Mouse (Mus musculus) midbrain, embryonic 11.5 days (tissue): ENCODE data around the gene Amn1. TPM values are rescaled to one million over a fixed set of nuclear protein-coding genes. Genes with fewer than 3 reads are reported as not detected.
"Not testable (repeated sequence)": the region's sequence is repeated elsewhere in the genome, so short reads cannot be mapped to it uniquely, and the experiment has no call there.

Source experiments
- ATAC-seq: fragments of 200-750 bp; cut with Nextera tagmentation; 2 replicates; pipeline ENCODE4 v1.8.0; 2017; ENCODE audit warnings: moderate TSS enrichment, moderate library complexity; ENCODE audit not compliant: low FRiP score
- DNase-seq: peaks from one replicate; pipeline ENCODE4 v3.0.0; 2015; ENCODE audit warnings: low spot score; ENCODE audit errors: missing footprints
- H3K27ac ChIP-seq: fragments of 300-500 bp; sonication (generic); 2 replicates; pipeline ENCODE4 v1.5.1; 2014; ENCODE audit warnings: low read depth, low read length
- H3K27me3 ChIP-seq: fragments of 300-500 bp; sonication (generic); 2 replicates; pipeline ENCODE4 v1.6.1; 2014; ENCODE audit warnings: mild to moderate bottlenecking, low read length, moderate library complexity, mixed read lengths; ENCODE audit not compliant: control insufficient read depth, insufficient read depth
- H3K36me3 ChIP-seq: fragments of 300-500 bp; sonication (generic); 2 replicates; pipeline ENCODE4 v1.6.1; 2014; ENCODE audit warnings: mild to moderate bottlenecking, low read length, moderate library complexity, mixed read lengths; ENCODE audit not compliant: control insufficient read depth, insufficient read depth
- H3K4me1 ChIP-seq: fragments of 300-500 bp; sonication (generic); 2 replicates; pipeline ENCODE4 v1.6.1; 2014; ENCODE audit warnings: low read length; ENCODE audit not compliant: control insufficient read depth, insufficient read depth
- H3K4me2 ChIP-seq: fragments of 300-500 bp; sonication (generic); 2 replicates; pipeline ENCODE4 v1.6.1; 2014; ENCODE audit warnings: mild to moderate bottlenecking, moderate library complexity
- H3K4me3 ChIP-seq: fragments of 300-500 bp; sonication (generic); 2 replicates; pipeline ENCODE4 v1.5.1; 2014; ENCODE audit warnings: low read depth, low read length
- H3K9ac ChIP-seq: fragments of 300-500 bp; sonication (generic); 2 replicates; pipeline ENCODE4 v1.6.1; 2014; ENCODE audit warnings: low read length
- H3K9me3 ChIP-seq: fragments of 300-500 bp; sonication (generic); 2 replicates; pipeline ENCODE4 v1.6.1; 2016; ENCODE audit warnings: low read length; ENCODE audit not compliant: control insufficient read depth
- WGBS: fragments of 180-500 bp; shearing (Covaris S2); extraction: QIAGEN DNeasy Blood & Tissue Kit; methylation state at CpG from one replicate; pipeline ENCODE4 v1.1.7; 2014; 5-methylcytosine and 5-hydroxymethylcytosine counted together
- polyA plus RNA-seq: library from polyadenylated mRNA; unstranded; fragments of >200 nt; fragmentation: Nextera tagmentation; extraction: Ambion mirVana; gene quantifications from 2 replicates; pipeline ENCODE4 v1.2.1, GENCODE M21; 2014

Amn1 gene
- 61.8 and 66.5 TPM in 2 replicates for polyA plus RNA-seq

DNA sequence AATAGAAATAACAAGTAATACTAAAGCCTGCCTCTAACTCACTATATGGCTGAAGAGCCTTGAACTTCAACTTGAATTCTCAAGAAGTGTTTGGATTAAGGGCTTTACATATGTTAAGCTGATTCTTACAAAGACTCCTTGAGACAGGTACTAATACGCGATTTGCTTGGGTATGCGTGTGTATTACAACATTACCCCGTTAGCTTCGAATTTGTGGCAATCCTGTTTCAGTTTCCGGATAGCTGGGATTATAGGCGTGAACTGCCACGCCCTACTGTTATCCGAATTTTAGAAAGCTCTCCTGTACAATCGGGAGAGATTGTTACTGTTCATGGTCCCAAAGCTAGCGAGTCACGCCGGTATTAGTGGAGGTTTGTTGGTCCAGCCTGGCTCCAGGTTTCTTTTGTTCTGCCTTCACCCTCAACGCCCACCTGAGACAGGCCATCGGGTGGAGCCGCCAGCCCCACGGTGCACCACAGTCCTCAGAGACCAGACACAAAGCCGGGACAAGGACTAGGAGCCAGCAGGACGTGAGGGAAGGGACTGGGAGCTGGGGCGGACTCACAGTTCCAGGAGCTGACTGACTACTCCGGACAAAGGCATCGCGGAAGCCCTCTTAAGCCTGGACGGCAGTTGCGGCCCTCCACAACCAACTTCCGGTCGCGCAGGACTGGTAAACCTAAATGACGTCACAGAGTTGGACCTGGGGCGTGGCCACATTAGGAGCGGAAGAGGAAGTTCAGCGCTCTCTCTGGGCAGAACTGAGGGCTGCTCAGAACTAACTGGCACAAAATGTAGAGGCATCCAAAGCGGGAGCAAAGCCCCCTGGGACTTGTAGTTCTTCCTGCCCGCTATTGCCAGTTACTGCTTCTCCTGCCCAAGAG lies at the start of gene Amn1:
Gene Amn1, minus strand, starts transcription at position 672 of the 884 bp plus-strand sequence.
- DNase-seq (peak; percentile 100), ATAC-seq (peak; percentile 99)
- Histone ChIP-seq H3K9ac (peak within 1 kb of the TSS; percentile 93), H3K9me3 (no peaks in the 10 kb centered on the region), H3K4me3 (peak within 1 kb of the TSS; percentile 69), H3K36me3 (peaks cover 2% of the 10 kb centered on the region; the same call in 1 of the 2 replicates), H3K27ac (peak within 1 kb of the TSS; percentile 87), H3K4me1 (peaks cover 5% of the 10 kb centered on the region; the same call in 1 of the 2 replicates), H3K4me2 (peak within 1 kb of the TSS; percentile 61), H3K27me3 (no peaks in the 10 kb centered on the region)
- WGBS = under 1% methylated on average over 34 of the region's 34 CpGs

DNA sequence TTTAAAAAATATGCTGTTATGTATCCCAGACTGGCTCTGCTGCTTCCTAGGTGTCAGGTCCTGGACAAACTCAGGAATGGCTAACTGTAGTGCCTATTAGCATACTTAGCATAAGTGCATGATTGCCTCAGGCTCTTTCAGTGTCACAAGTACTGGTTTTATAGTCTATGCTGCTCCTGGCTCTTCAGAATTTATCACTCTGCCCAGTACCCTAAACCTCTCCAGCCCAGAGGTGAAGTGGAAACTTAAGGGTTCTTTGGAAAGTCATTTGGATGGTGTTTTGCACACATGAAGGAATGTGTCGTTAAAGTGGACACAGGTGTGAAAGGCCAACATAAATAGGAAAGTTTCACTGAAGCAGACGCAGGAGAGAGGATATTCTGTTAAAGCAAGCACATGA lies 48.3 kb upstream of the Amn1 start:
- Histone ChIP-seq H3K4me3 (no peak overlapping the region), H3K27ac (no peak overlapping the region), H3K9me3 (no peaks in the 10 kb centered on the region), H3K4me1 (no peaks in the 10 kb centered on the region), H3K27me3 (no peaks in the 10 kb centered on the region), H3K4me2 (no peak overlapping the region), H3K36me3 (no peaks in the 10 kb centered on the region), H3K9ac (no peak overlapping the region)
- DNase-seq (no peak), ATAC-seq (no peak)
- WGBS = 84% methylated on average over 2 of the region's 2 CpGs

DNA sequence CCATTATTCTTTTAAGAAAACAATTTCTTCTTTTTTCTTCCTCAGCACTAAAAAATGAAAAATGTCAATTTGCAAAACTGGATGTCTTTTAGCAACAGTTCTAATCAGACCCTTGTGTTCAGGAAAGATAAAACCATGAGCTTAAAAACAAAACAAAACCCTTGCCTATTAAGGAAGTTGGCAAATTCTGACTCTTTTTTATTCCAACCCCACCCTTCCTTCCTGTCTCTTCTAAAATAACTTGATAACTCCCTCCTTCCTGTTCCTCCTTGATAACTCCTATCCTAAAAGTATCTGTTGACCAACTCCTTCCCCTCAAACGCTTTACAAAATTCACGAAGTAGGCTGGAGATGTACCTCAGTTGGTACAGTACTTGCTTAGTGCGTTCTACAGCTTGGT lies 45.4 kb upstream of the Amn1 start:
- no peaks in the 10 kb centered on the region for H3K36me3 ChIP-seq

DNA sequence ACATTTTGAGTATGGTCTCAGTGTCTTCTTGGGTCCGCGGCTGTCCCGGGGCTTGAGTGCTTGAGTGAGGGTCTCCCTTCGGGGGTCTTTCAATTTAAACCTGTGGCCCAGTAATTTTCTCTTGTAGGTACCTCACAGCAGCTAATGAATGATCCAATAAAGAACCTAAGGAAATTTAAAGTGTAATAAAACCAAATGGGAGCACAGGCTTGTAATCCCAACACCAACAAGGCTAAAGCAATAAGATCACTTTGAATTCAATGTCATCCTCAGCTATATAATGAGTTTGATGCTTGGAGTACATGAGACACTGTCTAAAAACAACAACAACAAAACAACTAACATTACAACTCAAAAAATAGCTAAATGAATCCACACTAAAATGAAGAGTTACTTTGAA lies 36.2 kb upstream of the Amn1 start:
- no peaks in the 10 kb centered on the region for H3K9me3 ChIP-seq
- 83% methylated on average over 4 of the region's 4 CpGs for WGBS
- H3K27ac ChIP-seq = no peak overlapping the region
- no peaks in the 10 kb centered on the region for H3K36me3 ChIP-seq
- no peak overlapping the region for H3K9ac ChIP-seq
- H3K4me3 ChIP-seq = no peak overlapping the region
- no peak for DNase-seq
- ATAC-seq = no peak
- H3K4me1 ChIP-seq = no peaks in the 10 kb centered on the region
- H3K4me2 ChIP-seq = no peak overlapping the region
- no peaks in the 10 kb centered on the region for H3K27me3 ChIP-seq

More for the DNA sequence above, 45.4 kb upstream of the Amn1 start:
- H3K9me3 ChIP-seq = no peaks in the 10 kb centered on the region
- DNase-seq = no peak
- no peak overlapping the region for H3K4me3 ChIP-seq
- H3K4me1 ChIP-seq = no peaks in the 10 kb centered on the region
- H3K27ac ChIP-seq = no peak overlapping the region
- no peak overlapping the region for H3K4me2 ChIP-seq
- H3K9ac ChIP-seq = no peak overlapping the region
- H3K27me3 ChIP-seq = no peaks in the 10 kb centered on the region
- ATAC-seq = no peak
- WGBS = 85% methylated on average over 3 of the region's 3 CpGs

DNA sequence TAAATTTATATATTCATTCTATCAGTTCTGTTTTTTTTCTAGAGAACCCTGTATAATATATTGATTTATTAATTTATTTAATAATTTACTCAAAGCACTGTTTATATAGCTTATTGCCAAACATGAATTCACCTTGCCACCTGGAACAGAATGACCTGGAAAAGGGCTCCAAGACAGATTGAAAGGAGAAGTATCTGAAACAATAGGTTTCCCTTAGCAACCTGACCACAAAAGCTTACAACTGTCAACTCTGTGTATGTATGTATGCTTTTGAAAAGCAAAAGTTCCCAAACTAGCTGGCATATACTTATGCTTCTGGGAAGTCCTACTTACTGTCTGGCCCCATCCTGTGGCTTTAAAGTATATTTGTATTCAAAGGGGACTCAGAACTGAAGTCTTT lies 32.8 kb upstream of the Amn1 start:
- DNase-seq (no peak), ATAC-seq (no peak)
- Histone ChIP-seq H3K9me3 (no peaks in the 10 kb centered on the region), H3K36me3 (no peaks in the 10 kb centered on the region), H3K4me2 (no peak overlapping the region), H3K27me3 (no peaks in the 10 kb centered on the region), H3K9ac (no peak overlapping the region), H3K4me3 (no peak overlapping the region), H3K27ac (no peak overlapping the region), H3K4me1 (no peaks in the 10 kb centered on the region)

DNA sequence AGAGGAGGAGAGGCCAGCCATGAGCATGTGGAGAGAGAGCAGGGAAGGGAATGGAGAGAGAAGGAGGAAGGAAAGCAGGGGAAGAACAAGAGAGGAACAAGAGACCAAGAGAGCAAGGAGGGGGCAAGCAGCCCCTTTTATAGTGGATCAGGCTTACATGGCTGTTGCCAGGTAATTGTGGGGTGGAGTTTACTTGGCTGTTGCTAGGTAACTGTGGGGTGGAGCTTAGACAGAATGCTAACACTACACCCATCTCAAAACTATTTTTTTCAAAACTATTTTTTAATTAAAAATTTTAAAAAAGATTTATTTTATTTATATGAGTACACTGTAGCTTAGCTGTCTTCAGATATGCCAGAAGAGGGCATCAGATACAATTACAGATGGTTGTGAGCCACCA lies 10.1 kb upstream of the Amn1 start:
- ATAC-seq (no peak), DNase-seq (no peak)
- Histone ChIP-seq H3K4me3 (no peak overlapping the region), H3K4me2 (no peak overlapping the region), H3K36me3 (no peaks in the 10 kb centered on the region), H3K27me3 (no peaks in the 10 kb centered on the region), H3K27ac (no peak overlapping the region), H3K4me1 (no peaks in the 10 kb centered on the region), H3K9me3 (no peaks in the 10 kb centered on the region), H3K9ac (no peak overlapping the region)

DNA sequence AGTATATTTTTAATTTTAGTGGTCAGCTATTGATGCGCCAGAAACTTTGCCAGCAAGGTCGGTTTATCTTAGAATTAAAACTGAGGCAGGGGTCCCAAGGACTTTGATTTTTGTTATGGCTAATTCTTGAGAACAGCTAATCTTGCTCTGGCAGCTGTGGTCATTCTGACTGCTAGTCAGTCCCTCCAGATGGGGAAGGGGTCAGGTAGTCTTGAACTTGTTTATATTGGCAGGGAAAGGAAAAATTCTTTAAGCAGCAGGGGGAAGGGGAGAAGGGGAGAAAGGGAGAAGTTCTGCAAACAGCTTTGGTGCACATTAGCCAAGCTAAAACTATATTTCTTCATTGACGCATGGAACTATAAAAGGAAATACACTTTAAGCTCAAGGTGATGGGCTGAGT lies 8.6 kb upstream of the Amn1 start:
- no peak overlapping the region for H3K27ac ChIP-seq
- H3K9ac ChIP-seq = no peak overlapping the region
- no peaks in the 10 kb centered on the region for H3K36me3 ChIP-seq
- H3K4me2 ChIP-seq = no peak overlapping the region
- H3K4me3 ChIP-seq = no peak overlapping the region
- no peaks in the 10 kb centered on the region for H3K4me1 ChIP-seq
- no peaks in the 10 kb centered on the region for H3K9me3 ChIP-seq
- 79% methylated on average over 3 of the region's 3 CpGs for WGBS
- no peak for DNase-seq
- no peaks in the 10 kb centered on the region for H3K27me3 ChIP-seq
- ATAC-seq = no peak

DNA sequence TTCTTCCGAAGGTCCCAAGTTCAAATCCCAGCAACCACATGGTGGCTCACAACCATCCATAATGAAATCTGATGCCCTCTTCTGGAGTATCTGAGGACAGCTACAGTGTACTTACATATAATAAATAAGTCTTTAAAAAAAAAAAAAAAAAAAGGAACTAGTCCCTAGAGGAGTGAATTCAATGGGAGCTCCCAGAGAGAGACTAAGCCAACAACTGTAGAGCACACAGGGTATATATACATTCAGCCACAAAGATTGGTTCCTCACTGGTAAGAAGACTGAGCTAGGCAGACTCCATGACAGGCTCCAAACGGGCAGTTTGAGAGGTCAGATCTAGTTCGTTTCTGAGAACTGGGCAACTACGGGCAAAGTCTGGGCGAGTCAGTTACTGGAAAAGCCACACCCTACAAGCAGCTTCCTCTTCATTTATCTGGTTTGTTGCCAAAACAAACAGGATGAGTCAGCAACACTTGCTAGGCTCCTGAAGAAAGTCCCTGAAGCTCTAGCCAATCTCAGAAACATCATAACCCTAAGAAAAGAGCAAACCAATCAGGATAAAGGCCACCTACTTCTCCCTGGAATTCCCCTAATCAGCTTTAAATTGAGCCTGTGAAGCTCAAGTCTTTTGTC lies 4.9 kb upstream of the Amn1 start:
- no peak for DNase-seq
- no peak for ATAC-seq
- 72% methylated on average over 5 of the region's 5 CpGs for WGBS
- H3K4me3 ChIP-seq = no peak overlapping the region
- no peak overlapping the region for H3K4me2 ChIP-seq
- no peaks in the 10 kb centered on the region for H3K9me3 ChIP-seq
- no peak overlapping the region for H3K9ac ChIP-seq
- H3K36me3 ChIP-seq = no peaks in the 10 kb centered on the region
- no peaks in the 10 kb centered on the region for H3K27me3 ChIP-seq
- no peaks in the 10 kb centered on the region for H3K4me1 ChIP-seq
- H3K27ac ChIP-seq = no peak overlapping the region

DNA sequence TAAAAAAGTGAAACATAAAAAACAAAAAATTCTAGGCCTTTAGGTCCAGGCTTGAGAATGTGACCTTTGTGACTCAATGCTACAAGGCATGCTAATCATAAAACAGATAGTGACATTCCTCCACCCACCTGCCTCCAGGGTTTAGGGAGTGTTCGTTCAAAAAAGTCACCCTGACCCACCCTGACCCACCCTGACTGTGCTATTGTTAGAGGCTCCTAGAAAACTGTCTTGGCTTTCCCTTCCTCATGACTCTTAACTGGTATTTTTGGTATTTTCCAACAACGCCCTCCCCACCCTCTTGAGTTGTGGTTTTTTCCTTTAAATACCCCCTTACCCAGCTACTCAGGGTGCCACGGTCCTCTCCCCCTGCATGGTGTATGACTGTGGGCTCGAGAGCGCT lies 3.4 kb upstream of the Amn1 start:
- WGBS = 88% methylated on average over 5 of the region's 5 CpGs
- DNase-seq, H3K36me3 ChIP-seq, ATAC-seq, H3K4me3 ChIP-seq, H3K4me2 ChIP-seq, H3K9me3 ChIP-seq, H3K9ac ChIP-seq, H3K27me3 ChIP-seq, H3K27ac ChIP-seq, H3K4me1 ChIP-seq: not testable (repeated sequence)
